Mouse (Mus musculus): ENCODE measurements at regions not wholly inside any gene's neighbourhood (a gene's known extent, or its start where the extent isn't known, plus 50 kb on each side); places are given as distances from the start of the nearest gene placed in this dataset.

DNA sequence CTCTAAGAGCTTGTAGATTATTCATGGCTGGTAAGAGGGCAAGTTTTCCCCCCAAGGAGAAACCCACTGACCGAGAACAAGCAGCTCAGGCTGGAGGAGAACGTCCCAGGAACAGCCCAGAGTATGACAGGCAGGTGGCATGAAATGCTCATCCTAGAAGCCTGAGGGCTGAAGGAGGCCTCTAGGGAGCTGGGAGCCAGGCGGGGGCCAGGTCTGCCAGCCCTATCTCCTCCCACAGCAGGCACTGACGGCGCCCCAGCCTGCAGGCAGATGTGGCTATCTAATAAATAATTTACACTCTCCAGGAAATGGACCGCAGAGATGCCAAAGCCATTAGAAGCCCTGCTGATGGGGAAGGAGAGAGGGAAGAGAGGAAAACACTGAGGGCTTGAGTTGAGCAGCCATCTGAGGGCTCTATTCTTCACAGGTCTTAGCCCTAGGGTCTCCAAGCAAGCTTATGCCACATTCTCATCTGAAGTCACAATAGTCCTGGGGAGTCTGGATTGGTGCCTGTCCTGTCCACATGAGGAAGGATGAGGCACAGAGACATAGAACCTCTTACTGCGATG lies 176.1 kb downstream of the Mycn start:
- no peak for DNase-seq

DNA sequence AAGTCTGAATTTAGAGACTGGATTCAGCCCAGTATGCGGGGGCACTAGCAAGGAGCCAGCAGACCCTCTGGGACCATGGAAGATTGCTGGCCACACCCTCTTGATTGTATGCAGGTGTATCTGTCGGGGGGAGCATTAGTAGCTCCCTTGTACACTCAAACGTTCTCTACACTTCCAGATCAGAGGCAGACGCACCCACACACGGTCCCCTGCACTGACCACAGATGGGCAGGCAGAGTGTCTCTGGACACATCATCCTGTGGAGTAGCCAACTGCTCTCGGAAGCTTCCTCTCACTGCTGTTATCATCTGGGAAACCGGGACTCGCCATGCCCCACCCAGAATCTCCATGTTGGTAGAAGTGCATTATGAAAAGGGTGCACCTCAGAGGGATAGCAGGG lies 176.7 kb downstream of the Mycn start:
- DNase-seq: no peak

DNA sequence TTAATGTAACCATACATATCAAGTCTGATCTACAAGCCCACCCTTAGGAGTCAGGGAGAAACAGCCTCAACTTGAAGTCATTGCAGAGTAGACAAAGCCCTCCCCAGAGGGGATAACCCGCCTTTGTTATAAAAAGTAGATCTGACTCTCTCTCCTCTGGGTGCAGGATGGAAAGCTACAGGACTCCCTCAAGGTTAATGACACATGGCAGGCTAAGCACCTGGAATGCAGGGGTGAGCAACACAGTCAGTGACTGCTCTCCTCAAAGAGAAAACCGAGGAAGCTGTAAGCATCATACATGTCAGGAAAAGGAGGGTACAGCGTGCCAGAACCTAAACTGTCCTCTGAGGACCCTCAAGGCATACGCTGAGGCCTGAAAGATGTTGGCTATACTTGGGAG lies 177.1 kb downstream of the Mycn start:
- no peak for DNase-seq

DNA sequence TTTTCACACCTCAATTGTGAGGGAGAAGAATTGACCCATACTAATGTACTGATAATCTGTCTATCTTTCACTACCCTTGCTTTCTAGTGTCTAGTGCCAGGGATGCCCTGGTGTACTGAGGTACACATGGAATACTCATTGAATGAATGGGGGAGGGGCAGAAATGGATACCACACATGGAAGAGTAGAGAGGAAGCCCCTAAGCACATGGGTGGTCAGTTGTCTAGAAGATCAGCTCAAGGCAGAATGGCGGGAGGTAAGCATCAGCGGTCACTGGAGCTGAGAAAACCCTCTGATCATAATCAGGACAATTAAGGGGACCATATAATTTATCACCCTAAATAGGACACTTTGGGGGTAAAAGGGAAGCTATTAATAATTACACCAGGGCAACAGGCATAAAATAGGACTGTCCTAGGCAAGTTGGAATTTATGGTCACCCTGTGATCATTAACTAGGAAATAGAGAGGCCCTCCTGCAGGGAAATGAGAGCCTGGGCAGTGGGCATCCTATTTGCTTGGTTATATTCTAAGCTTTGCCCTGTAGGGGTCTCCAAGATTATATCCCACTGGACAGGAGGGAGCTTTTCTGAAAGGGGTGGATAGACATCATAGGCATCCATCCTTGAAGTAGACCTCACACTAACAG lies 185.3 kb downstream of the Mycn start:
- no peak for DNase-seq

DNA sequence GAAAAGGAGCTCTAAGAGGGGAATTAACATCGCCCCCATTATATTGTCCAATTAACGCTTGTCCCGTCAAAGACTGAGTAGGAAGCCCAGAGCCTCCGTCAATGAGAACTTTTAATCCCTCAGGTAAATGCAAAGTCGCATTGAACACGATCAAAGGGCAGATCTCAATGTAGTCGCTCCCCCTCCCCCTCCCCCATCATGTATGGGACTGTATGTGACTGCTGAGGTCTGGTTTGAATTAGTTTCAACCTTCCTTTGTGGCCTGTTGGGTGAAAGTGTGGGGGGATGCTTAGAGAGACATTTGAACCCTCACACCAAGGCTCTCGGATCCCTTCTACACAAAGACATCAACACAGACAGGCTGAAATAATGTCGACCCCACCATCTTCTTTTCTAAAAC lies 187.9 kb downstream of the Mycn start:
- DNase-seq: no peak

DNA sequence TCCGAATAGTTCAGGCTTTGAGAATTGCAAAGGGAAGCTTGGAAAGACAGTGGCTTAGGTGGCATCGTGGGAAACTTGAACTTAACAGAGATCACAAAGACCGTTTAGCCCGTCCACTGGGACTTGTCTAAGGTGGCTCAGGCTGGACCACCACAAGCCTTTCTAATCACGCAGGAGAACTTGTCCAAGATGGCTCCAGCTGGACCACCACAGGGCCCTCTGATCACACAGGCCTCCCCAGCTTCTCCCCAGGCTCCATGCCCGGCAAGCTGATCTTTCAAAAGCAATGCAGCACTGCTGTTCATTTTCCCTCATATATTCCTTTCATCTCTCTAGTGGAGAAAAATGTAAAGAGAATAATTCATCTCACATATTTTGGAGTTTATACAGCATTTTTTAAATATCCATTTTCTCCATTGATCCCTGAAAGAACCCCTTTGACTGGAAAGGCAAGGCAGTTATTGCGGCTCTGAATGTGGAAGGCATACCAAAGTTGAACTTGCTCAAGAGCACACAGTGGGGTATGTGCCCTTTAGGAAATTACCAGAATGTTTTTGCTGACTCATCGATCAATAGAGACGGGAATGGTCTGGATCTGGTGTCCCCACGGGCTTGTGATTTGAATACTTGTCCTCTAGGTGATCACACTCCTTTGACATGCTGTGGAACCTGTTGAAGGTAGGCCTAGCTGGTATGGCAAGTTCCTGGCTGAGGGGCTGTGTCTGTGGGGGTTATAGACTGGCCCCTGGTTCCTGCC lies 189.9 kb downstream of the Mycn start:
- DNase-seq: no peak

DNA sequence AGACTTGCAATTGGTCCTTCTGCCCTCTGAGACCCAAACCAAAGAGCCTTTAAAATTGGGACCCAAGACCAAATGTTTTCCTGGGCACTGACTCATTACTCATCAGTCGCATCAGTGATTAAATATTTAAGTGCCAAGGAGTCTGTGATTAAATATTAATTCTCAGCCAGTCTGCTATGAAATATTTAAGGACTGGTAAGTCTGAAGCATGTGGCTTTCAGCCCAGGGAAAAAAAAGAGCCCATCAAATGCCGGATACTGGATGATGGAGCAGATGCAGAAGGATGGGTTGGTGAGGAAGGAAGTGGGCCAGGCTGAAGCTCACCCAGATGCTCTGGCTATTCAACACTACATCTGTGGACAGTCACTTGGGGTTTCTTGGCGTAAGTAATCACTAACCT lies 192.0 kb downstream of the Mycn start:
- DNase-seq: no peak

DNA sequence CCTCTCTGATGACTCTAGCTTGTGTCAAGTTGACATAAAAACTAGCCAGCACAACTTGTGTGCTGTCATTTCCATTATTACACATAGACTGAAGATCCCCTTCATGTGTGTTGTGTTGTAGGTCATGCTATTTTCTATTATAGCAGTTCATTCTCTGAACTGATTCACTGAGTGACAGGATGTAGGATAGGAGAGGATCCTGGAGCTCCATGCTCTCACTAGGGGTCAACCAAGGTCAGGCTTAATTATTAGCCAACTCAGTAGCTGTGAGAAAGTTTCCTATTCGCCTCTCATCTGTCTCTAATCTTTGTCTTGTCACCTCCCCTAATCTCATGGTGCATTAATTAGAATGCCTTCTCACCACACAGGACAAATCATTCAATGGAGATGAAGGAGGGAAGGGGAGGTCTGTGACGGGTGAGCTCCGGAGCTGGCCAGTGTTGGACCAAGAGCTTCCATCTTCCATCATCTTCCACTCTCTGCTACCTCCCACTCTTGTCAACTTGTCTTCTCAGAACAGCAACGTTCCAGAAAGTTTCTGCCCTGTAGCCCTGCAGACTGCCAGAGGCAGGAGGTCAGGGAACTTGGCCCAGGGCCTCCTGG lies 194.8 kb downstream of the Mycn start:
- DNase-seq: no peak

DNA sequence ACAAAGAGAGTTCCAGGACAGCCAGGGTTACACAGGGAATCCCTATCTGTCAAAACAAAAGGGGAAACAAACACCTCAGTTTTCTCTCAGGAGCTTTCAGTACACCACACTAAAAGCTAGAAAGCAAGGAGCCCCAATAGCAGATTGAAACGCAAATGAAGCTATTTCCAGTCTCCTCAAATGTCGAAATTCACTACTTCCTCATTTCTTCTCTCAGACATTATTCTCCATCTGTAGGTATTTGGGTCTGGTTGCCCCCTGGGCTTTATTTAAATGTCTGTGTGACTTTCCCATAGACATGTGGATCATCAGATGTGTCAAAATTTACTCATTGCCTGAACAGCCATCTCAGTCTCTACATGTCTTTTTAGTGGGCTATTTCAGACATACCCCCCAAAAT lies 197.2 kb downstream of the Mycn start:
- no peak for DNase-seq

DNA sequence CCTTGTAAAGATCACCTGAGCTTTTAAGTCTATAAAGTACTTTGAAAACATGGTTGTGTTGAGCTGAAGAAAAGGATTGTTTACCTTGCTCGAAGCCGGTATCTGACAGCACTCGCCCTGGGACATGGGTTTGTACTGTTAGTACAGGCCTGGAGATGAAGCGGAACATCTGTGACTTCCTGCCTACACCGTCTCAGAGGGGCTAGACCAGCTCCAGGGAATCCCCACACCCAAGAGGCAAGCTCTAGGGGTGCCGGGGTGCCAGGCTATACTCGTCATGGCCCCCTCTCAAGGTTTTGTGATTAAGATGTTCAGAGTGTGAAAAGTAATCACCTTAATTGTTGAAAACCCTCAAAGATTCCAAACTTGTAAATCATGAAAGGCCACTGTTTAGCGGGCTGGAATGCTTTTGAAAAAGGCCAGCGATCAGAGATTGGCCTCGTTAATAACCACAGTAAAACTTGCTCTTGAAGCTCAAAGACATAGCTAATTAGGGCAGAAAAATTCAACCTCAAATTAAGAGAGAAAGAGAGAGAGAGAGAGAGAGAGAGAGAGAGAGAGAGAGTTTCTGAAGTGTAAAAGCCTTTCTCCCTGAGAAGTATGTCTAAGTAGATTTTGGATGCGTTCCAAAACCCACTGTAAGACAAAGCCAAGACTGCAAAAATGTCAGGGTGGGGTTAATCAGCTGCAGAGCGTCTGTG lies 202.9 kb downstream of the Mycn start:
- DNase-seq: no peak

DNA sequence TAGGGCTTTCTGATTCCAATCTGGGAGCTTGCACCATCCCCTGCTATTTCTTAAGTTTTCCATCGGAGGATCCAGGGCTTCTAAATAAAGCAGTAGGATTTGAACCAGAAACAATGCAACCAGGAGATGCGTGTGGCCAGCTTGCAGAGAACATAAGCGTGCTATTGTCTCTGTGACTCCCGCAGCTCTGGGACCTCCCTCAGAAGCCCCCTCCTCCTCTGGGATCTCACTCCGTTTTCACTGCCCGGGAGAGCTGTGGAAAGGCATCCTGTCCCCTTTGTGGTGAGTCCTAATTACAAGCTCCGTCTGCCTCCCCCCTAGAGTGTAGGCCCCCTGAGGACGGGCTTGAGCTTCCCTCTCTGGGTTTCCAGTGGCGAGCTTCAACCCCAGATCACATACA lies 215.9 kb downstream of the Mycn start:
- no peak for DNase-seq

DNA sequence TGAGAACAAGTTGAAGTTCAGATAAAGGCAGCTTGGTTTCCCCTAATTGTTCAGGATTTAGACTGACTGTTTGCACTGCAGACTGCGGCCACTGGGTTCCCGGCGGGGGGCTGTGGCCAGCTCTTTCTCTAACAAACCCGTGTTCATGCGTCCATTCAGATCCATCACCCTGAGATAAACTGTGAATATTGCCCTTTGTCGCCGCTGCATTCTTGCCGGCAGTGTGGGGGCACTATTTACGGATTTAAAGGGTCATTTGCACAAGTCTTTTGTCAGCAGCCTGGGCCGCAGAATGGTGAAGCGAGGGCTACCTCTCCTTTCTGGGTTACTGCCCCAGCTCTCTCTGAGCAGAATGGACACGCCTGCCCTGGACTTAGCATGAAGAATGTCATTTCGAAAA lies 216.6 kb downstream of the Mycn start:
- DNase-seq: no peak

DNA sequence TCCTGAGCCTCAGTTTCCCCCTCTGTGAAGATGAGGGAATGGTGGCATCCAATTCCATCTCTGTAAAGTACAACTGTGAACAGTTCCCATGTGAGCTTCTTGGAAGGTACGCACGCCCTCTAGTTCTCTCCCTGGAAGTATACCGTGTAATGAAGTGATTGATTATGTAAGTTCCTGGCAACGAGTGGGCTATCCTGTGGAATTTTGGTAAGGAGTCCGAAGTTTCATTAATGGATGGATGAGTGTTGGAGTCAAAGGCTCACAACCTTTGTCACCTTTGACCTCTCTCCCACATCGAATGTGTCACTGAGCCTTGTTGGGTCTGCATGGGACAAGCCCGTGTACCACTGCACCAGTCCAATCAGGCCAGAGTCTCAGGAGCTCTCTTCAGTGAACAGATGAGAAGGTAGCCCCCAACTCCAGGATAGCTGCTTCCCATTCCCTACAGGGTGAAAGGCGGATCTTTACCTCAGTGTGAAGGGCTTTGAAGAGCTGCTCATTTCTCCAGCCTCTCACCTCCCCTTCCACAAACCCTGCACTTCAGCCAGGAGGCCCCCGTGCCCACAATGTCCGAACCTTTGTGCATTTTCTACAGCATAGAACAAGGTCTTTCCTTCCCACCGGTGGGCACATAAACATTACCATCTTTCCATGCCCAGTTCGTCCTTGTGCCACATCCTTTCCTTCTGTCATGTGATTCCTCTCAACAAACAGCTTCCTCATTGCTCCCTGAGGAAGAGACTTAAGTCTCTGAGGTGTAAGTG lies 217.8 kb downstream of the Mycn start:
- no peak for DNase-seq

DNA sequence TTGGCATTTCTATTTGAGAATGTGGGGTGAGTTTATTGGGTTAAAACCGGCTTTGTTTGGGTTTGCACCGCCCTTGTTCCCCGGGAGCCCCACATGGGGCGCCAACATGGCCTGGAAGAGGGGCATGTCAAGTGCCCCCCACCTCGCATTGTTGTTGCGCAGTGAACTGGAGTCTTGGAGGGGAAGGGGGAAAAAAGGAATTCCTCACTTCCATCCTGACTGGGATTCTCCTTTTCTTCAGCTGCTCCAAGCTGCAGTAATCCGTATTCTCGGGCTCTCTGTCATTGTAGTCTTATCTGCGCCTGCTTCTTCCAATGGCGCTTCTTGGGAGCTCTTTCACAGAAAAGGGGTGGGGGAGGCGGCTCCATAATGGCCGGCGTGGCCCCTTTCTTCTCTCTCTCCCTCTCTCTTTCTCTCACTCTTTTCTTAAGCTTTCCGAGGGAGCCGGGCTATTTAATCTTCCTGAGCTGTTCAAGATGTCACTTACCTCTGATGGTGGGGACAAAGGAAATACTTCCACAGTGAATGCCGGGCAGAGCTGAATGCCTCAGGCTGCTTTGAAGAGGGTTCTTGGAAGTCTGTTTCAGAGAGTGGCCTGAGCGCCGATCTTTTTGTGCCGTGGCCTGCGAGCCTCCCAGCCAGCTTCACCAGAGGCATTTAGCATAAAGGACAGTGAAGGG lies 218.6 kb downstream of the Mycn start:
- no peak for DNase-seq

DNA sequence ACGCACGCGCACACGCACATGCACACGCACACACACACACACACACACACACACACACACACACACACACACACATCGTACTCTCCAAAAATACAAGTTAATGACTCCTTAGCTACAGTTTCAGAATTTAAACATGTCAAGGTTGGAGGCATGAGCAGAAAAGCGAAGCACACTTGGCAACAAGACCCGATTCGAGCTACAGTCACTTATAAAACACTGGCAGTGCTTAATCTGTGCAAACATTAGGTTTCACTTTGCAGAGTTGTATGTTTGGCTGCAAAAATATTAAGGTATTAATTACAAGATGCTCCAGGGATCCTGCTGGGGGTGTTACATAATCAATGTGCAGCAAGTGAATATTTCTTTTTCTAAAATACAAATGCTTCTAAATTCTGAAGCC lies 225.0 kb downstream of the Mycn start:
- DNase-seq: no peak

DNA sequence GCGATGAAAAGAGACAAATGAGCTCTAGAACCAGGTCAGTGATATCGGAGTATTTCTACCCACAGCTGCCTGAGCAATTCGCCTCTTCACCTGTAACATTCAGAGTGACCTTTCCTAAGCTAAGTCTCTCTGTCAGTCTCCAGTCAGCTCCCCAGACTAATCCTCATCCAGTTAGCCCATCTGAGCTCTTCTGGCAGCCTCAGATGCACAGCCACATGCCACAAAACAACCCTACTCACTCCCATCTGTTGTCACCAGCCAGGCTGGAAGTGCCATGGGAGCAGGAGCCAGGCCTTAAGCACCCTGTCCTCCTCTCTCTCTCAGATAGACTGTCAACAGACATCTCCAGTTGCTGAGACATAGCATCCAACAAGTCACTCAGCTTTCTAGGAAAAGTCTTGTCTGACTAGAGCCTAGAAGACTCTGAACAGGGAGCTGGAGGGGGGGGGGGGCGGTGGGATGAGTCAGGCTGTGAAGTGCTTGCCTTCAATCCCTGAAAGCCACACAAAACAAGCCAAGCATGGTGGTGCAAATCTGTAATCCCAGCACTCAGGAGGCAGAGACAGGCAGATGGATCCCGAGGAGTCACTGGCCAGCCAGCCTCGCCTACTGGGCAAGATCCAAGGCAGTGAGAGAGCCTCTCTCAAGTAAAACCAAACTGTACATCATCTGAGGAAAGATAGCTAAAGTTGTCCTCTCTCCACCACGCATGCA lies 225.6 kb downstream of the Mycn start:
- DNase-seq: no peak

DNA sequence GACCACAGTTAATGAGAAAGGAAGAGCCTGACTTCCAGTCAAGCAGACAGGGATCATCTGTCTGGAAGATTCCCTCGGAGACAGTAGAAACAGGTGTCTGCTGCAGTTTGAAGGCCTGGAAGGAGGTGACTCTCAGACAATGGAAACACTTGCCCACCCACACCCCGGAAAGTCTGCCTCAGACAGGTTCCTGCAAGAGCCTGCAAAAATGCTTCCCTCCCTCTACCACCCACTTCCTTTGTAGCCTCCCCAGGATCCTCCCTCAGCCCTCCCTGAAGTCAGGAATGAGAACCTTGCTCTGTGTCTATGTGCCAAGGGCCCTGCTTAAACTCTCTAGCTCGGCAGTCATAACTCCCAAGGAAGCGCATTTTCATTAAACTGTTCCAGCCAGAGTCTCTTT lies 226.2 kb downstream of the Mycn start:
- DNase-seq: no peak

DNA sequence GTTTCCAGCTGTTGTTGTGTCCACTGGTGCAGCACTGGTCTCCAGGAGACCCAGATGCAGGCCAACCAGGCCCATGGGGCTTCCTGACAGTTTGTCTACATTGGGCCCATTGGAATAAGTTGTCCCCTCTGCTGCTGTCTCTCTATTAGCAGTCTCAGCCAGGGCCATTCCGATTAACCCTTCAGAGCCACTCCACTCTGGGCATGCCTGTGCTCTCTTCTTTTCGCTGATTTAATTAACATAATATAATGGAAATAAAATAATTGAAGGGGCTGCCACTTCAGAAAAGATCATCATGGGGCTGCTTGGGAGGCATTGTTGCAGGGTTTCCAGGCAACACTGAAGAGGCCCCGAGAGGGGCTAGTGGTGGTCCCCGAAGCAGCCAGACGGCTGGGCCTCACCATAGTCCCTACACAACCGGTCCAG lies 231.5 kb downstream of the Mycn start:
- no peak for DNase-seq

DNA sequence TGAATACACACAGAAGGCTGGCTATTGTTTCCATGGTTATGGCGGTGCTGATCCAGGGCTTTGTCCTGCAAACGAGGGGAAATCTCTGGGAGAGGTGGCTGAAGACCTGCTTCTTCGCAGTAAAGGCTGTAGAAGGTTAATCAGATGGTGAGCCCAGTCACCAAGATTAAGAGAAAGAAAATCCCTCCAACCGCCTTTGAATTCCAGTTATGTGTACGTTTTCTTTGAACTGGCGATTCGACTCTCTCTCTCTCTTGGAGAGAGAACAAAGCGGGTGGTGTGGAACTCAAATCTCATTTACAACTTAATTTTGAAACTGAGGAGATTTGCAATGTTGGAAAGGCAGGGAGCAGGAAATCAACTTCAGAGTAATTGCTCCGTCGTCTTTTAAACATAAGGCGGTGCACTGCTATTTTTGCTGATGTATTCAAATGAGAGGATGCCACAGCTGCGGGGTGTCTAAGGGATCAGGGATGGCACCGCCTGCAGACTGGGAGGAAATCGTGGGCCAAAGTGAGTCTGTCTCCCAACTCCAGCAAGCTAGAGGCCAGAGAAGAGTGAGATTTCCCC lies 232.7 kb downstream of the Mycn start:
- DNase-seq: no peak

DNA sequence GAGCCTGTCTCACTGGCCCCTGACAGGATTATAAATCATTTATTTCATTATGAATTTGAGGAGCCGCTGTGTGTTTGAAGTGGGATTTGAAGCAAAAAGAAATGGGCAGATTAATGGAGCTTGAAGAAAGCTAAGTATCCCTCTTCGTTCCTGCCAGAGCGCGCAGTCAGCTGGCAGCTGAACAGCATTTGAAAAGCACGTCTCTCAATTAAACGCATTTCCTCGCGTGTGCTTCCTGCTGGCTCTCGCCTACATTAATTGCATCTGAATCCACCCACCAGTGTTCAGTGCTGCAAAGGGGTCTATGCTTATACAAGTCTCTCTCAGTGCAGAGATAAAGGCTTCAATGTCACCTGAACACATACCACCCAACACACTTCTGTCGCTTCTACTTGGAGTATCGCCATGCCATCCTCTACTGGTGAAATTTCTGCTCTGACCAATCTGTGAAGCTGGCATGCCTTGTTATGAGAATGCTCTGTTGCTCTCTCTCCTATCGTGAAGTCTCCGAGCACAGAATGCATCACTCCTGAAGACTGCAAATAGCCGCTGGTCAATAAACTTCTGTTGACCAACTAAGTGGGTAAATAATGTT lies 235.3 kb downstream of the Mycn start:
- DNase-seq: no peak

Measured in adrenal gland, adult 8-10 months (tissue).